Mouse (Mus musculus) lung, postnatal 25 days (tissue): ENCODE measurements around the gene Mgme1.

Source experiments
- DNase-seq: peaks from one replicate; pipeline ENCODE4 v3.0.0; 2022; ENCODE audit warnings: low spot score

Gene Mgme1

DNA sequence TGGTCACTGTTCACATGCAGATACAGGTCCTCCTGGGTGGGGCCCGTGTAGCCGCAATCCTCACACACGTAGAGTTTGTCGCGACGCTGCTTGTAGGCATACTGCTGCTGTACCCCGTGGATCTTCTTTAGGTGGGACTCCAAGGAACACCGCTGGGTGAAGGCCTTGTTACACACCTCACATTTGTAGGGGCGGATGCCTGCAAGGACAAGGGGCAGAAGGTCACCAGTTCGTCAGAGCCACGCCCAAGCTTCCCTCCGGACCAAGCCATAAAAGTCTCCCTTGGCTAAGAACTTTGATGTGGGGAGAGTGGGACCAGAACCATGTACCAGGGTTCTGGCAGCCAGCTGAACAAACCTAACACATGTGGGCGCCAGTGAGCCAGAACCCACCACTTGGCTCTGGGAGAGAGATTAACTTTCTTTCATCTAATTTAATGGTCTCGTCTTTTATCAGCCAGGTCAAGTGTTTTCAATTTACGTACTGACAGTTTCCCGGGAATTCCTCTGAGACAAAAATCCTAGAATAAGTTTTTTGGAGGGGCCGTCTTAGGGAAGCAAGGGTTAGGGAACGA lies 35.3 kb downstream of the Mgme1 start:
- no peak for DNase-seq

DNA sequence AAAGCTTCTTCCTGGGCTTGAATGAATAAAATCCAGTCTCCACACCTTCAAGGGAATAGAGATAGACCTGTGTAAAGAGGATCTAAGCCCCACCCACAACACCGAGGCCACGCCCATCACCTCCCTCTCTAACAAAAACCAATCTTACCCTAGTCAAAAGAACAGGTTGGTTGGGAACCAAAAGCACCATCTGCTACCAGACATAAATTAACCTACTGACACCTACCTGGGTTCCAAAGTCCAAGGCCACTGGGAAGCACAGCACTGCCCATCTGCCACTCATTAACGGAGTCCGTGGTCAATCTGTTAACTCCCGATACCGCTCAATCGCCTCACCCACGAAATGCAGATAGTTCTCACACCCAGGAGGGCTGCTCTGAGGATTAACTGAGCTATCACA lies 38.1 kb downstream of the Mgme1 start:
- DNase-seq = no peak

DNA sequence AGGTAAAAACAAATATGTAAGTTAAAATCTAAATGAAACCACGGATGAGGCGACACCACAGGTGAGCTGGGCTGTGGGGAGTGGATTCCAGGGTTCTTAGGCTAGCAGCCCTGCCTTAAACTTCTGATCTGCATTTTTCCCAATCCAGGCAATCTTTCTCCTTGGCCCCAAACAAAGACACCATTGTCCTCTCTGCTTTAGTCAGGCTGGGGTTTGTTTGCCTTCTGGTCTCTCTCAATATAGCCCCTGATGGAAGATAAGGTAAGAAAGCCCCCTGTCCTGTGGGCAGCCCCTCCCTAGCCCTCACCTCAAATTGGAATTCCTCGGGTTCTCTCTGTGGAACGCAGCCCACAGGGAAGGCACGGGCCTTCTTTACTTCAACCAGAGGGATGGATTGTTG lies 39.8 kb downstream of the Mgme1 start:
- DNase-seq = no peak

GRCm38 (mm10) chr2:144311372-144311771 lies 40.9 kb downstream of the Mgme1 start:
- DNase-seq = no peak

DNA sequence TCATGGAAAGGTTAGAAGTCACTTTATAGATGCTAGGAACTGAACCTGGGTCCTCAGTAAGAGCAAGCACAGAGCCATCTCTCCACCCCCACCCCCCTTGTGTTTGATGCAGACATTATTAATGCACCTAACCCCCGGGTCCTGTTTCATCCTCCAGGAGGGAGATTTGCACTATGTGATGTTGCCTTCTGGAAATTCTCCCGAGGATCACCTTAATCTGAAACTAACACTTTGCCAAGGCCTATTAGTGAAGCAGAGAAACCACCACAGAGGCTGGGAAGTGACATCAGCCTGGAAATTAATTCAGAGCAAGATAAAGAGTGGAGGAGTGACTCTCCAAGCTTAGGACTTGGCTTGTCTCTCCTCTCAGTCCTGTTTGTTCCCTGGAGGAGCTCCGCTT lies 53.8 kb downstream of the Mgme1 start:
- DNase-seq = no peak

DNA sequence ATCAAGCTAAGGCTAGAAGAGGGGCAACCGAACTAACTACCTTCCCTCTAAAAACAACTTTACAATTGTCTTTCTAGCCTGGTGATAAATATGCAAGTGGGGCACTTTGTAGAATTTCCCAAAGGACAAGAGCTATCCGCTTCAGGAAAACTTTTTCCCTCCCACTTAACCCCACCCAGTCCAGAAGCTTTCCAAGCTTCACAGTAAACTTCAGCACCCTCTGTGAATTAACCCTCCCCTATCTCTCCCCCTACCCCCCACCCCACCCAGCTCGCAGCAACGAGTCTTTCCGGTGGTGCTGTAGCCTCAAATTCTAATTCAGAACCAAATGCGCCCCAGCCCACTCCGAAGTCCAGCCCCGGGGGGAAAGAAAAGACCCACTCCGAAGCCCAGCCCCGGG lies 59.0 kb downstream of the Mgme1 start:
- no peak for DNase-seq

GRCm38 (mm10) chr2:144329937-144330336 lies 59.5 kb downstream of the Mgme1 start:
- DNase-seq = no peak

DNA sequence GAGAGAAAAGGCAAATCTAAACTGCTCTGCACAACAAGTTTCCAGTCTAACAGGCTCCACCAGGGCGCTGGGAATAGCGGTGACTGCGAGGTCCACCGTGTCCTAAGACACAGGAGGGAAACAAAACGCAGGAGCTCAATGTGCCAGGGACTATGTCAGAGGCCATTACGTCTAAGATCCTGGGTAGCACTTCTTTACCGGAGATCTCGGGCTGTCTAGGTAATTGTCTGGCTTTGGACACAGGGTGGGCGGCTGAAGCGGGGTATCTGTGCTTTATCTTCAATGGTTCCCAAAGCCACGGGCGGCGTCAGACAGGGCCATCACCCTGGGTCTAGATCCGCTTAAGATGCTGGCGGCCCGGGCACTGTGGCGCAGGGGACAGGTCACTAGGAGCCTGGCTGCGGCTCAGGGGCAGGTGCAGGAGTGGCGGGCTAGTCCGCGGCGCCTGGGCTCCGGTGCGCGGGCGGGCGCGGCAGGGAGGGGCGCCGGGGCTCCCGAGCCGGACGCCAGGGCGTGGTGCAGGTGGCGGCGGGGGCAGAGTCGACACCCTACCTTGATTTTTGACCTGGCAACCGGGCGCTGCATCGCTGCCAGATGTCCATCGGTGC lies 60.0 kb downstream of the Mgme1 start:
- DNase-seq = peak; percentile 8
